In genomic region chr11:69682209-69682839, GRCm38 (mm10) we compare ENCODE assay signal across 8 mouse cellular contexts. TPM values are rescaled to one million over a fixed set of nuclear protein-coding genes. Genes with fewer than 3 reads are reported as not detected.
DNase-seq lines count a peak whose midpoint lies in the region; ATAC-seq and TF ChIP-seq lines count a peak whose summit lies in the region.

No protein-coding gene starts in this region.

- H3K4me3 ChIP-seq in liver, adult 2 months (ENCODE audit: insufficient read depth, low read depth, low read length), result peak overlapping the region; percentile 78
- H3K4me3 ChIP-seq in embryonic facial prominence, embryonic 15.5 days (replicated peaks), result peak overlapping the region; percentile 80
- H3K4me3 ChIP-seq in neural tube, embryonic 13.5 days, result peak overlapping the region; percentile 84

- TF ChIP-seq POLR2A in liver, adult 2 months (IDR thresholded peaks at IDR 0.05; ENCODE audit: extremely low read depth, insufficient read depth, low read length), result no peak

- no peaks in the 10 kb centered on the region for H3K27me3 ChIP-seq in liver, adult 2 months (ENCODE audit: control insufficient read depth, insufficient read depth, low read length)
- H3K27me3 ChIP-seq in embryonic facial prominence, embryonic 15.5 days, result no peaks in the 10 kb centered on the region
- no peaks in the 10 kb centered on the region for H3K27me3 ChIP-seq in neural tube, embryonic 13.5 days

- DNase-seq in liver, adult 2 months (ENCODE audit: extremely low read depth, low read depth, low spot score), result no peak
- DNase-seq in liver, result no peak
- DNase-seq in layer of hippocampus, adult 11-12 months (ENCODE audit: low spot score), result no peak
- no peak for DNase-seq in adrenal gland, postnatal 36 days
- no peak for DNase-seq in gastrocnemius, postnatal 4 days (ENCODE audit: low spot score in 2 of 2)

- peaks cover 10% of the 10 kb centered on the region for H3K36me3 ChIP-seq in liver, adult 2 months (ENCODE audit: control insufficient read depth, insufficient read depth, low read length)
- H3K36me3 ChIP-seq in embryonic facial prominence, embryonic 15.5 days, result peaks cover 14% of the 10 kb centered on the region
- H3K36me3 ChIP-seq in neural tube, embryonic 13.5 days, result peaks cover 28% of the 10 kb centered on the region

- H3K4me2 ChIP-seq in embryonic facial prominence, embryonic 15.5 days (replicated peaks), result peak overlapping the region; percentile 85
- H3K4me2 ChIP-seq in neural tube, embryonic 13.5 days, result peak overlapping the region; percentile 99

- H3K9ac ChIP-seq in liver, adult 2 months (ENCODE audit: low read depth, low read length), result peak overlapping the region; percentile 84
- peak overlapping the region; percentile 51 for H3K9ac ChIP-seq in embryonic facial prominence, embryonic 15.5 days
- H3K9ac ChIP-seq in neural tube, embryonic 13.5 days, result peak overlapping the region; percentile 84

- H3K4me1 ChIP-seq in liver, adult 2 months (ENCODE audit: control insufficient read depth, insufficient read depth, low read length), result peaks cover 11% of the 10 kb centered on the region
- H3K4me1 ChIP-seq in embryonic facial prominence, embryonic 15.5 days, result peaks cover 64% of the 10 kb centered on the region
- peaks cover 55% of the 10 kb centered on the region for H3K4me1 ChIP-seq in neural tube, embryonic 13.5 days (replicated peaks)

- peaks cover 11% of the 10 kb centered on the region; the same call in 1 of the 2 replicates for H3K79me2 ChIP-seq in liver, adult 2 months (ENCODE audit: control insufficient read depth, insufficient read depth, low read length)

- 15% methylated on average over 24 of the region's 24 CpGs for WGBS in liver, adult 2 months
- 26% methylated on average over 24 of the region's 24 CpGs for WGBS in embryonic facial prominence, embryonic 15.5 days
- WGBS in neural tube, embryonic 13.5 days, result 25% methylated on average over 24 of the region's 24 CpGs

- TF ChIP-seq CTCF in liver, adult 2 months (IDR thresholded peaks at IDR 0.05; ENCODE audit: low read depth, low read length), result no peak

- no peaks in the 10 kb centered on the region for H3K9me3 ChIP-seq in embryonic facial prominence, embryonic 15.5 days (replicated peaks)
- H3K9me3 ChIP-seq in neural tube, embryonic 13.5 days, result no peaks in the 10 kb centered on the region

- peak overlapping the region; percentile 94 for H3K27ac ChIP-seq in liver, adult 2 months (replicated peaks; ENCODE audit: insufficient read depth, low read depth, low read length)
- H3K27ac ChIP-seq in embryonic facial prominence, embryonic 15.5 days (replicated peaks), result peak overlapping the region; percentile 97
- H3K27ac ChIP-seq in neural tube, embryonic 13.5 days (replicated peaks), result peak overlapping the region; percentile 92

- no peak for ATAC-seq in embryonic facial prominence, embryonic 15.5 days (ENCODE audit: insufficient number of reproducible peaks, low FRiP score, low TSS enrichment, low read depth)
- peak; percentile 2 for ATAC-seq in inflammation-experienced regulatory T-cells, adult 6 months
- ATAC-seq in neural tube, embryonic 13.5 days (ENCODE audit: low read depth), result peak; percentile 14; the same call in 1 of the 2 replicates

RNA-seq across cellular contexts. Expression of gene Senp3, which starts 0.4 kb away (rescaled TPM):
- total RNA-seq in liver, adult 2 months (2014; rRNA removed), result 26.2 and 31.9 TPM in 2 replicates
- 17.5 and 25.8 TPM in 2 replicates for polyA plus RNA-seq in liver, adult 2 months (2012; rRNA removed)
- 83.7 and 90.5 TPM in 2 replicates for polyA plus RNA-seq in embryonic facial prominence, embryonic 15.5 days (2015; fragmentation: Nextera tagmentation; extraction: Ambion mirVana)
- polyA plus RNA-seq in inflammation-experienced regulatory T-cells, adult 6 months (2017; shearing (Covaris generic)), result 10 to 100 TPM; 21.8 to 38.0 (median 32.0) TPM
- 99.8 and 105 TPM in 2 replicates for polyA plus RNA-seq in neural tube, embryonic 13.5 days (2015; fragmentation: Nextera tagmentation; extraction: Ambion mirVana)
- 10 to 100 TPM; 70.6 to 80.4 TPM for total RNA-seq in adrenal gland, postnatal 36 days (2021)
- 10 to 100 TPM; 43.5 to 45.9 TPM for total RNA-seq in gastrocnemius, postnatal 4 days (2021)

RNA-seq across cellular contexts. Expression of gene Tnfsf13, which starts 3.3 kb away (rescaled TPM):
- 1.0 and 1.4 TPM in 2 replicates for total RNA-seq in liver, adult 2 months (2014; rRNA removed)
- polyA plus RNA-seq in liver, adult 2 months (2012; rRNA removed), result 0.58 and 1.1 TPM in 2 replicates
- polyA plus RNA-seq in embryonic facial prominence, embryonic 15.5 days (2015; fragmentation: Nextera tagmentation; extraction: Ambion mirVana), result 1.0 and 1.1 TPM in 2 replicates
- not detected for polyA plus RNA-seq in inflammation-experienced regulatory T-cells, adult 6 months (2017; shearing (Covaris generic))
- 0.74 and 0.77 TPM in 2 replicates for polyA plus RNA-seq in neural tube, embryonic 13.5 days (2015; fragmentation: Nextera tagmentation; extraction: Ambion mirVana)
- 1 to 10 TPM; 1.7 to 2.5 TPM for total RNA-seq in adrenal gland, postnatal 36 days (2021)
- total RNA-seq in gastrocnemius, postnatal 4 days (2021), result 1 to 10 TPM; 1.0 to 2.9 TPM

RNA-seq across cellular contexts. Expression of gene Eif4a1, which starts 10.1 kb away (rescaled TPM):
- 370 and 386 TPM in 2 replicates for total RNA-seq in liver, adult 2 months (2014; rRNA removed)
- polyA plus RNA-seq in liver, adult 2 months (2012; rRNA removed), result 184 and 221 TPM in 2 replicates
- 447 and 512 TPM in 2 replicates for polyA plus RNA-seq in embryonic facial prominence, embryonic 15.5 days (2015; fragmentation: Nextera tagmentation; extraction: Ambion mirVana)
- 100 to 1,000 TPM; 156 to 375 (median 178) TPM for polyA plus RNA-seq in inflammation-experienced regulatory T-cells, adult 6 months (2017; shearing (Covaris generic))
- polyA plus RNA-seq in neural tube, embryonic 13.5 days (2015; fragmentation: Nextera tagmentation; extraction: Ambion mirVana), result 525 and 528 TPM in 2 replicates
- 100 to 1,000 TPM; 678 to 712 TPM for total RNA-seq in adrenal gland, postnatal 36 days (2021)
- total RNA-seq in gastrocnemius, postnatal 4 days (2021), result 100 to 1,000 TPM; 295 to 317 TPM

RNA-seq across cellular contexts. Expression of gene Tnfsf12, which starts 13.3 kb away (rescaled TPM):
- total RNA-seq in liver, adult 2 months (2014; rRNA removed), result 2.6 and 3.0 TPM in 2 replicates
- polyA plus RNA-seq in liver, adult 2 months (2012; rRNA removed), result 9.5 and 18.0 TPM in 2 replicates
- 11.9 and 13.3 TPM in 2 replicates for polyA plus RNA-seq in embryonic facial prominence, embryonic 15.5 days (2015; fragmentation: Nextera tagmentation; extraction: Ambion mirVana)
- polyA plus RNA-seq in inflammation-experienced regulatory T-cells, adult 6 months (2017; shearing (Covaris generic)), result not detected
- 3.3 and 3.5 TPM in 2 replicates for polyA plus RNA-seq in neural tube, embryonic 13.5 days (2015; fragmentation: Nextera tagmentation; extraction: Ambion mirVana)
- 10 to 100 TPM; 21.5 to 22.9 TPM for total RNA-seq in adrenal gland, postnatal 36 days (2021)
- total RNA-seq in gastrocnemius, postnatal 4 days (2021), result 10 to 100 TPM; 22.3 to 22.9 TPM

RNA-seq across cellular contexts. Expression of gene Tnfsfm13, which starts 13.6 kb away (rescaled TPM):
- total RNA-seq in liver, adult 2 months (2014; rRNA removed), result 2.5 and 3.4 TPM in 2 replicates
- 2.6 and 3.6 TPM in 2 replicates for polyA plus RNA-seq in liver, adult 2 months (2012; rRNA removed)
- 4.0 and 6.0 TPM in 2 replicates for polyA plus RNA-seq in embryonic facial prominence, embryonic 15.5 days (2015; fragmentation: Nextera tagmentation; extraction: Ambion mirVana)
- not detected for polyA plus RNA-seq in inflammation-experienced regulatory T-cells, adult 6 months (2017; shearing (Covaris generic))
- polyA plus RNA-seq in neural tube, embryonic 13.5 days (2015; fragmentation: Nextera tagmentation; extraction: Ambion mirVana), result 1.4 and 1.8 TPM in 2 replicates
- 1 to 10 TPM; 4.0 to 4.9 TPM for total RNA-seq in adrenal gland, postnatal 36 days (2021)
- total RNA-seq in gastrocnemius, postnatal 4 days (2021), result 1 to 10 TPM; 4.3 to 4.6 TPM
